Mouse (Mus musculus) limb, embryonic 11.5 days (tissue): ENCODE data around the gene Psmd7. TPM values are rescaled to one million over a fixed set of nuclear protein-coding genes. Genes with fewer than 3 reads are reported as not detected.

ENCODE experiments used
- ATAC-seq: fragments of 200-750 bp; cut with Nextera tagmentation; 2 replicates; pipeline ENCODE4 v1.8.0; 2017; ENCODE audit warnings: low read depth; ENCODE audit not compliant: insufficient number of reproducible peaks, low FRiP score, low TSS enrichment
- DNase-seq: peaks from one replicate; pipeline ENCODE4 v3.0.0-alpha.2; 2015; ENCODE audit warnings: low spot score
- H3K27ac ChIP-seq: fragments of 300-500 bp; sonication (generic); replicated peaks from 2 replicates; pipeline ENCODE4 v1.5.1; 2014; ENCODE audit warnings: low read depth, mild to moderate bottlenecking, low read length
- H3K27me3 ChIP-seq: fragments of 300-500 bp; sonication (generic); 2 replicates; pipeline ENCODE4 v1.6.1; 2014; ENCODE audit warnings: mild to moderate bottlenecking, low read length, mixed read lengths; ENCODE audit not compliant: control insufficient read depth, insufficient read depth
- H3K36me3 ChIP-seq: fragments of 300-500 bp; sonication (generic); 2 replicates; pipeline ENCODE4 v1.6.1; 2014; ENCODE audit warnings: mild to moderate bottlenecking, low read length, moderate library complexity, mixed read lengths; ENCODE audit not compliant: control insufficient read depth, insufficient read depth
- H3K4me1 ChIP-seq: fragments of 300-500 bp; sonication (generic); 2 replicates; pipeline ENCODE4 v1.6.1; 2014; ENCODE audit warnings: low read length, mixed read lengths; ENCODE audit not compliant: control insufficient read depth, insufficient read depth
- H3K4me2 ChIP-seq: fragments of 300-500 bp; sonication (generic); 2 replicates; pipeline ENCODE4 v1.6.1; 2014; ENCODE audit warnings: low read depth, mild to moderate bottlenecking, moderate library complexity; ENCODE audit not compliant: severe bottlenecking
- H3K4me3 ChIP-seq: fragments of 300-500 bp; sonication (generic); 2 replicates; pipeline ENCODE4 v1.5.1; 2014; ENCODE audit warnings: low read depth, low read length
- H3K9ac ChIP-seq: fragments of 300-500 bp; sonication (generic); 2 replicates; pipeline ENCODE4 v1.6.1; 2014; ENCODE audit warnings: mild to moderate bottlenecking, low read length
- H3K9me3 ChIP-seq: fragments of 300-500 bp; sonication (generic); 2 replicates; pipeline ENCODE4 v1.6.1; 2016; ENCODE audit warnings: low read length; ENCODE audit not compliant: control insufficient read depth
- WGBS: fragments of 180-500 bp; shearing (Covaris S2); extraction: QIAGEN DNeasy Blood & Tissue Kit; methylation state at CpG from one replicate; pipeline ENCODE4 v1.1.7; 2014; 5-methylcytosine and 5-hydroxymethylcytosine counted together
- polyA plus RNA-seq: library from polyadenylated mRNA; unstranded; fragments of >200 nt; fragmentation: Nextera tagmentation; extraction: Ambion mirVana; gene quantifications from 2 replicates; pipeline ENCODE4 v1.2.1, GENCODE M21; 2014

Psmd7 gene
- polyA plus RNA-seq, 1 experiment from 2014 or later: 415 TPM

- Histone ChIP-seq H3K4me2 (no peak overlapping the region), H3K9me3 (no peaks in the 10 kb centered on the region)
- DNase-seq: no peak
Observed at GRCm38 (mm10) chr8:107618499-107618898, 30.2 kb upstream of the Psmd7 start.

DNA sequence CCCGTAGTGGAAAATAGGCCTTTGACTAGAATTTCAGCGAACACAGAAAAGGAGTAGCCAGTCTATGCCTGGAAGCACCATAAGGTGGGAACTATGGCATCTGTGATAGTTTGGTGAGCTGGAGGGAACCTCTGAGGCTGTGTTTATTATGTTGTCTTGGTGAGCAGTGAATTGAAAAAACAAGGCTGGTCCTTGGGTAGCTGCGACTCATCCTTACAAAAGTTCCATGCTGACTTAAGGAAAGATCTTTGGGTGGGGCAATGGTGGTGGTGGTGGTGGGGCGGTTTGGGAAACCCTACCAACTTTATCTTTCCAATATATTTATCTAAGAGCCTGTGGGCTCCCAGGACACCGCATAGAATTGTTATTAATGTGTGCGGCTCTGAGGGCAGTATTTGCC lies 25.1 kb upstream of the Psmd7 start:
- Histone ChIP-seq H3K4me2 (no peak overlapping the region), H3K27me3 (no peaks in the 10 kb centered on the region), H3K36me3 (no peaks in the 10 kb centered on the region), H3K4me1 (peaks cover 4% of the 10 kb centered on the region), H3K9ac (no peak overlapping the region), H3K4me3 (no peak overlapping the region), H3K9me3 (no peaks in the 10 kb centered on the region), H3K27ac (no peak overlapping the region)
- 80% methylated on average over 6 of the region's 6 CpGs for WGBS
- DNase-seq (no peak), ATAC-seq (no peak)

More at GRCm38 (mm10) chr8:107618499-107618898, 30.2 kb upstream of the Psmd7 start:
- Histone ChIP-seq H3K36me3 (no peaks in the 10 kb centered on the region), H3K9ac (no peak overlapping the region), H3K27me3 (no peaks in the 10 kb centered on the region), H3K4me3 (no peak overlapping the region), H3K27ac (no peak overlapping the region), H3K4me1 (peaks cover 4% of the 10 kb centered on the region; the same call in 1 of the 2 replicates)
- 73% methylated on average over 10 of the region's 10 CpGs for WGBS
- no peak for ATAC-seq

GRCm38 (mm10) chr8:107610845-107611244 lies 22.6 kb upstream of the Psmd7 start:
- H3K4me2 ChIP-seq: no peak overlapping the region

DNA sequence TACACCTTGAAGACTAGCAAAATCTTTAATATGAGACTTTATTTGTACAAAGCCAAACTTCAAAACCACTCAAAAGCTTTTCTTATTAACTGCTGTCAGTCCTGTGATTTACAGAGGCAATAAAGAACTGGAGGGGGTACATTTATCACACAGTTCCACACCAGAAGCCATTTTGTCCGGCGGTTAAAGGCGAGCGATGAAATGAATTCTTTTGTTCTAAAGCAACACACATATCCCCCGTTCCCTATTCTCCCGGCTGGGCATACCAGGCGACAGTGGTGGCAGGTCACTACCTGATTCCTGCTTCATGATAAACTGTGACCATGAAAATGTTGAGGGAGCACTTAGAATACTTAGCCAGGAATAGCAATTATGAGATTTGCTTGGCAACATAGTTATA lies 20.5 kb upstream of the Psmd7 start:
- ATAC-seq (no peak), DNase-seq (peak; percentile 70)
- H3K4me3 ChIP-seq: no peak overlapping the region
- 5% methylated on average over 7 of the region's 7 CpGs for WGBS
- H3K36me3 ChIP-seq: no peaks in the 10 kb centered on the region
- H3K9ac ChIP-seq: no peak overlapping the region
- peak overlapping the region; percentile 16; the same call in 1 of the 2 replicates for H3K27ac ChIP-seq
- H3K9me3 ChIP-seq: no peaks in the 10 kb centered on the region
- peaks cover 7% of the 10 kb centered on the region for H3K4me1 ChIP-seq
- 0 out of 2 replicates have a peak overlapping the region, but pooled peaks have one; percentile 13 for H3K4me2 ChIP-seq
- no peaks in the 10 kb centered on the region for H3K27me3 ChIP-seq

More at GRCm38 (mm10) chr8:107610845-107611244, 22.6 kb upstream of the Psmd7 start:
- Histone ChIP-seq H3K9ac (no peak overlapping the region), H3K9me3 (no peaks in the 10 kb centered on the region), H3K27me3 (no peaks in the 10 kb centered on the region), H3K27ac (no peak overlapping the region), H3K36me3 (no peaks in the 10 kb centered on the region), H3K4me1 (peaks cover 9% of the 10 kb centered on the region), H3K4me3 (no peak overlapping the region)
- ATAC-seq: no peak
- DNase-seq: no peak
- 46% methylated on average over 11 of the region's 11 CpGs for WGBS

- DNase-seq (peak; percentile 87), ATAC-seq (no peak)
- WGBS: 5% methylated on average over 7 of the region's 7 CpGs
- no peaks in the 10 kb centered on the region for H3K9me3 ChIP-seq
- H3K27ac ChIP-seq: no peak overlapping the region
- H3K4me2 ChIP-seq: no peak overlapping the region
- H3K4me3 ChIP-seq: no peak overlapping the region
- H3K27me3 ChIP-seq: no peaks in the 10 kb centered on the region
- H3K36me3 ChIP-seq: no peaks in the 10 kb centered on the region
- H3K9ac ChIP-seq: no peak overlapping the region
- H3K4me1 ChIP-seq: peaks cover 4% of the 10 kb centered on the region
Observed at GRCm38 (mm10) chr8:107603026-107603425, 14.8 kb upstream of the Psmd7 start.

GRCm38 (mm10) chr8:107599691-107600090 lies 11.4 kb upstream of the Psmd7 start:
- H3K4me3 ChIP-seq: no peak overlapping the region
- DNase-seq: no peak
- no peaks in the 10 kb centered on the region for H3K36me3 ChIP-seq
- no peak overlapping the region for H3K9ac ChIP-seq
- H3K27me3 ChIP-seq: no peaks in the 10 kb centered on the region
- WGBS: 90% methylated on average over 9 of the region's 9 CpGs
- no peaks in the 10 kb centered on the region for H3K4me1 ChIP-seq
- H3K4me2 ChIP-seq: no peak overlapping the region
- no peaks in the 10 kb centered on the region for H3K9me3 ChIP-seq
- no peak for ATAC-seq
- H3K27ac ChIP-seq: no peak overlapping the region

DNA sequence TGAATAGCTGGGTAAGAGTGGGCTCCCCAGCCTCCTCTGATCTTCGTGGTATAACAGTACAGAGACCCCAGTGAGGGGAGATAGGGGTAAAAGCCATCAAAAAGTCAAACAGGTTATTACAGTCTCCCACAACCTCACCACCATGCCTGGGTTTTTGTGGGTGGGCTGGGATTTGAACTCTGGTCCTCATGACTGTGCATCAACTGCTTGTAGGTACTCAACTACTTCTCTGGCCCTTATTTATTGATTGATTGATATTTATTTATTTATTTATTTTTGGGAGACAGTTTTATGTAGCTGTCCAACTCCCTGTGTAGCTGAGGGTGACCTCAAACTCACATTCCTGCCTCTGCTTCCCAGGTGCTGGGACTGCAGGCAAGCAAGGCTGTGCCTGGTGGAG lies 9.5 kb upstream of the Psmd7 start:
- no peak for DNase-seq
- H3K4me1 ChIP-seq: no peaks in the 10 kb centered on the region

DNA sequence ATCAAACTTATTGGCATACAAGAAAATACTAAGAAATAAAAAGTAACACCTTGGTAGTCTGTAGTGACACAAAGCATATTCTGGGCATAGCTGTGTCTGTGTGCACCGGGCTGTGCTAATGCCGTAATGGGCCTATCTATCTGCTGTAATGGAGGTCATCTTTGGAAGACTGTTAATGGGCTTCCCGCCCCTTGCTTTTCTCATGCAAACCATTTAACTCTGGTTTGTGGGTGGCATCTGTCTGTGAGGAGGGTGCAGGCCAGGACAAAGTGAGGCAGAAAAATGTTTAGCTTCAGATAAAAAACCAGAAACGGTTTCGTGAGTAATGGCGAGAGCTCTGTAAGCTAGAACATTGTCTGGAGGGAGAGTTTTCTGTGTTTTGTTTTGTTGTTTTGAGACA lies 6.6 kb upstream of the Psmd7 start:
- Histone ChIP-seq H3K4me1 (no peaks in the 10 kb centered on the region), H3K9ac (no peak overlapping the region), H3K4me3 (no peak overlapping the region), H3K27ac (no peak overlapping the region), H3K4me2 (no peak overlapping the region), H3K36me3 (no peaks in the 10 kb centered on the region), H3K9me3 (no peaks in the 10 kb centered on the region), H3K27me3 (no peaks in the 10 kb centered on the region)
- 87% methylated on average over 6 of the region's 6 CpGs for WGBS
- no peak for ATAC-seq
- no peak for DNase-seq

More for the DNA sequence above, 9.5 kb upstream of the Psmd7 start:
- WGBS: 74% methylated on average over 1 of the region's 1 CpGs
- no peak overlapping the region for H3K4me2 ChIP-seq
- ATAC-seq: no peak
- H3K9me3 ChIP-seq: no peaks in the 10 kb centered on the region
- no peaks in the 10 kb centered on the region for H3K36me3 ChIP-seq
- H3K27ac ChIP-seq: no peak overlapping the region
- H3K27me3 ChIP-seq: no peaks in the 10 kb centered on the region
- no peak overlapping the region for H3K4me3 ChIP-seq
- H3K9ac ChIP-seq: no peak overlapping the region
